Comparison of ENCODE assay signal across 9 mouse cellular contexts in the genomic region with DNA sequence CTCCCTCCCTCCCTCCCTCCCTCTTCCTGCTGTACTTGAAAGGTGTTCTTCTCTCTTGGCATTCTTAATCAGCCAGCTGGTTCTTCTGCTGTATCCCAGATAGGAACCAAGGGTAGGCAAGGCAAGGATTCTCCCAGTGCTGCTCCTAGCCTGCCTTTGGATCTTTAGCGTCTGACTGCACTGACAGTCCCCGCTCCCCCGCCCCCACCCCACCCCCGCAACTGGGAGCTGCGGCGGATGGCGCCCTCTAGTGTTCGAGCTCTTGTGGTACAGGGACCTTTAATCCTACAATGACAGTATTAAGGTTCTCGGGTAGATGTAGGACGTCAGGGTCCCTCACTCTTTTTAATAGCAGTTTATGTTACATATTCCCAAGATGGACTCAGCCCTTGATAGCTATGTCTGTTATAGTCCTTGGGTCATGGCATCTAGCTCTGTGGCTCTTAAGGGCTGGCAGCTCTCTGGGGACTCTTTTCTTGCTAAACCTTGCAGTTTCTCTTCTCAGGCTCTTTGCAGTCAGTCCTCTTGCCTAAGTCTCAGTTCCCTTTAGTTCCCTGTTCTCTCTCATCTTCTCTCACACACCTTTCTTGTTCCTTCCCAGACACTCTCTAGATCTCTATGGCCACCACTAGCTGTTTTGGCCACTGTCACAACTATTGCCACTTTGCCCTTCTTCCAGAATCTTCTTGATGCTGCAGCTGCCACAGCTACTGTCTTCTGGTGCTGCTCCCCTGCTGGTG.
DNase-seq lines count a peak whose midpoint lies in the region; ATAC-seq lines count a peak whose summit lies in the region.
"Had no signal": no experiment of that assay in that cellular context is flagged by ENCODE, and none has a peak within 500 bp of the region (broad histone marks: within the 10 kb centered on the region; RNA-seq: fewer than 3 reads in every experiment).

No protein-coding gene starts in this region.

- peaks cover 15% of the 10 kb centered on the region for H3K4me1 ChIP-seq in embryonic facial prominence, embryonic 14.5 days (ENCODE audit: control insufficient read depth, insufficient read depth, low read length)
- H3K4me1 ChIP-seq in heart, embryonic 15.5 days (replicated peaks) = peaks cover 7% of the 10 kb centered on the region
- H3K4me1 ChIP-seq in liver, embryonic 12.5 days = peaks cover 21% of the 10 kb centered on the region

- H3K4me2 ChIP-seq in embryonic facial prominence, embryonic 14.5 days (ENCODE audit: low read depth, low read length) = peak overlapping the region; percentile 34
- H3K4me2 ChIP-seq in heart, embryonic 15.5 days = peak overlapping the region; percentile 26; the same call in 1 of the 2 replicates
- H3K4me2 ChIP-seq in liver, embryonic 12.5 days = peak overlapping the region; percentile 29

- H3K4me3 ChIP-seq in embryonic facial prominence, embryonic 14.5 days (ENCODE audit: low read depth, low read length) = no peak overlapping the region
- H3K4me3 ChIP-seq in heart, embryonic 15.5 days = no peak overlapping the region
- H3K4me3 ChIP-seq in liver, embryonic 12.5 days = peak overlapping the region; percentile 4; the same call in 1 of the 2 replicates
- H3K4me3 ChIP-seq: erythroblast, embryonic 14.5 days had no signal

- no peak overlapping the region for H3K9ac ChIP-seq in embryonic facial prominence, embryonic 14.5 days (ENCODE audit: low read depth, low read length)
- H3K9ac ChIP-seq in heart, embryonic 15.5 days = no peak overlapping the region
- H3K9ac ChIP-seq in liver, embryonic 12.5 days = peak overlapping the region; percentile 39; the same call in 1 of the 2 replicates

- no peak overlapping the region for H3K27ac ChIP-seq in embryonic facial prominence, embryonic 14.5 days (replicated peaks; ENCODE audit: low read depth, low read length)
- H3K27ac ChIP-seq in heart, embryonic 15.5 days = no peak overlapping the region
- no peak overlapping the region for H3K27ac ChIP-seq in liver, embryonic 12.5 days

- no peaks in the 10 kb centered on the region for H3K36me3 ChIP-seq in embryonic facial prominence, embryonic 14.5 days (ENCODE audit: control insufficient read depth, insufficient read depth, low read length)
- no peaks in the 10 kb centered on the region for H3K36me3 ChIP-seq in heart, embryonic 15.5 days
- no peaks in the 10 kb centered on the region for H3K36me3 ChIP-seq in liver, embryonic 12.5 days

- peak; percentile 36 for DNase-seq in CD4-positive helper T cell, adult 2 months (ENCODE audit: low read depth, low spot score)
- DNase-seq in adrenal gland, postnatal 25 days = peak; percentile 74
- peak; percentile 47 for DNase-seq in embryonic facial prominence, embryonic 14.5 days (ENCODE audit: low spot score)
- DNase-seq in kidney, postnatal 14 days = peak; percentile 59
- DNase-seq in natural killer cell, adult 2 months (ENCODE audit: low spot score in 2 of 2) = peak; percentile 38 to 46
- DNase-seq in testis, postnatal 14 days (ENCODE audit: low spot score) = peak; percentile 33

- H3K27me3 ChIP-seq in embryonic facial prominence, embryonic 14.5 days (replicated peaks; ENCODE audit: control insufficient read depth, insufficient read depth, low read length) = 0 out of 2 replicates have a peak, but pooled peaks cover 4% of the 10 kb centered on the region
- H3K27me3 ChIP-seq in heart, embryonic 15.5 days = no peaks in the 10 kb centered on the region
- peaks cover 17% of the 10 kb centered on the region for H3K27me3 ChIP-seq in liver, embryonic 12.5 days (replicated peaks)

- 0% methylated on average over 10 of the region's 10 CpGs for whole genome bisulfite sequencing in embryonic facial prominence, embryonic 14.5 days
- 1% methylated on average over 10 of the region's 10 CpGs for WGBS in heart, embryonic 15.5 days
- 3% methylated on average over 10 of the region's 10 CpGs for WGBS in liver, embryonic 12.5 days (ENCODE audit: insufficient replicate concordance)

- ATAC-seq in embryonic facial prominence, embryonic 14.5 days (ENCODE audit: low read depth) = peak; percentile 31; the same call in 1 of the 2 replicates
- 0 out of 2 replicates have a peak, but pooled peaks have one; percentile 15 for ATAC-seq in heart, embryonic 15.5 days (replicated peaks; ENCODE audit: insufficient number of reproducible peaks, insufficient read depth, low FRiP score, low read depth)
- ATAC-seq in liver, embryonic 12.5 days = peak; percentile 42; the same call in 1 of the 2 replicates

- no peaks in the 10 kb centered on the region for H3K9me3 ChIP-seq in embryonic facial prominence, embryonic 14.5 days (ENCODE audit: control insufficient read depth, low read length)
- no peaks in the 10 kb centered on the region for H3K9me3 ChIP-seq in heart, embryonic 15.5 days (replicated peaks)
- H3K9me3 ChIP-seq in liver, embryonic 12.5 days (replicated peaks) = no peaks in the 10 kb centered on the region
